Mouse (Mus musculus) ES-E14 (cell line): ENCODE results near the gene Slain1.

Experiments used
- CHD2 ChIP-seq: IDR thresholded peaks from 2 replicates; pipeline ENCODE4 v1.6.1; 2014; ENCODE audit warnings: mild to moderate bottlenecking, low read depth, low read length, inconsistent platforms
- MAFK ChIP-seq: IDR thresholded peaks from 2 replicates; pipeline ENCODE4 v1.6.1; 2014; ENCODE audit warnings: mild to moderate bottlenecking, low read depth, low read length, inconsistent platforms; ENCODE audit not compliant: insufficient read depth
- ZC3H11A ChIP-seq: IDR thresholded peaks from 2 replicates; pipeline ENCODE4 v1.6.1; 2012; ENCODE audit warnings: low read depth, mild to moderate bottlenecking, inconsistent platforms, low read length, borderline replicate concordance
- ZNF384 ChIP-seq: IDR thresholded peaks from 2 replicates; pipeline ENCODE4 v1.6.1; 2012; ENCODE audit warnings: low read depth, low read length, inconsistent platforms

DNA sequence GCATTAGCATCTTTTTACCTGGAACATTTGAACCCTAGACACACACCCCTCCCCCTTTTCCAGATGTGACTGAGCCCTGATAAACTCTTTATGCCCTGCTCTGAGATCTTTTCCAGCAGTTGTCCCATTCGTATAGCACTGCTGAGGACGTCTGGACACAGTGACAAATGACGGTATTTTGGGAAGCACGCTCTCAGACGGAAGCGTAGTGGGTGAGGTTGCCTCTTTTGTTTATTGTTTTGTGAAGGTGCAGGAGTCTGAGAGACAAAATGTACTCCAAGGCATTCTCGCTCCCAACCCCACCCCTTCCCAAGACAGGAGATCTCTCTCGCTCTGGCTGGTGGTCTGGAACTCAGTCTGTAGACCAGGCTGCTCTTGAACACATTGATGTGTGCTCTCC lies 92.1 kb downstream of the Slain1 start:
- TF ChIP-seq MAFK (no peak), ZNF384 (no peak), CHD2 (no peak), ZC3H11A (no peak)
